Mouse (Mus musculus) MEL (cell line): ENCODE data around the gene Akap12. TPM values are rescaled to one million over a fixed set of nuclear protein-coding genes. Genes with fewer than 3 reads are reported as not detected.

Experiments used
- DNase-seq: peaks from one replicate; pipeline ENCODE4 v3.0.0; 2011; ENCODE audit warnings: low read depth, low spot score
- H3K27ac ChIP-seq: 2 replicates; pipeline ENCODE4 v1.5.1; 2012; ENCODE audit warnings: low read depth, mild to moderate bottlenecking, control low read depth, low read length, moderate library complexity; ENCODE audit not compliant: control insufficient read depth
- H3K27me3 ChIP-seq, 2 experiments: fragments of 150-350 bp in 1 of 2; sonication (generic) in 1 of 2; 2 replicates each; pipeline ENCODE4 v1.6.1; 2012; ENCODE audit warnings: low read length in 2 of 2, mild to moderate bottlenecking in 2 of 2, improper control_type of control experiment in 1 of 2, moderate library complexity in 1 of 2; ENCODE audit not compliant: insufficient read depth in 2 of 2, control insufficient read depth in 1 of 2
- H3K36me3 ChIP-seq, 2 experiments: 2 replicates each; pipeline ENCODE4 v1.6.1; 2012 to 2014; ENCODE audit warnings: low read length in 2 of 2, improper control_type of control experiment in 1 of 2, inconsistent platforms in 1 of 2, mild to moderate bottlenecking in 1 of 2; ENCODE audit not compliant: insufficient read depth in 2 of 2, control insufficient read depth in 1 of 2
- H3K4me1 ChIP-seq, 2 experiments: fragments of 150-350 bp in 1 of 2; sonication (generic) in 1 of 2; 2 replicates each; pipeline ENCODE4 v1.6.1; 2012; ENCODE audit warnings: low read length in 2 of 2, improper control_type of control experiment in 1 of 2, mild to moderate bottlenecking in 1 of 2; ENCODE audit not compliant: insufficient read depth in 2 of 2, control insufficient read depth in 1 of 2
- H3K4me3 ChIP-seq, 2 experiments: fragments of 150-350 bp in 1 of 2; sonication (generic) in 1 of 2; 2 replicates each; pipeline ENCODE4 v1.5.1; 2012; ENCODE audit warnings: low read depth in 2 of 2, low read length in 2 of 2, mild to moderate bottlenecking in 2 of 2, moderate library complexity in 2 of 2, control low read depth in 1 of 2, improper control_type of control experiment in 1 of 2; ENCODE audit not compliant: control insufficient read depth in 1 of 2, insufficient read depth in 1 of 2
- H3K79me2 ChIP-seq: 2 replicates; pipeline ENCODE4 v1.6.1; 2012; ENCODE audit warnings: mild to moderate bottlenecking, low read length, moderate library complexity; ENCODE audit not compliant: control insufficient read depth, poor library complexity, insufficient read depth
- H3K9ac ChIP-seq: 2 replicates; pipeline ENCODE4 v1.6.1; 2012; ENCODE audit warnings: low read depth, mild to moderate bottlenecking, control low read depth, low read length, moderate library complexity; ENCODE audit not compliant: control insufficient read depth, poor library complexity, severe bottlenecking
- H3K9me3 ChIP-seq: fragments of 150-350 bp; sonication (generic); replicated peaks from 2 replicates; pipeline ENCODE4 v1.6.1; 2012; ENCODE audit warnings: mild to moderate bottlenecking, low read length, improper control_type of control experiment, moderate library complexity; ENCODE audit not compliant: insufficient read depth
- BHLHE40 ChIP-seq: IDR thresholded peaks from 2 replicates; pipeline ENCODE4 v1.6.1; 2012; ENCODE audit warnings: low read depth, mild to moderate bottlenecking, inconsistent platforms, low read length, improper control_type of control experiment, borderline replicate concordance
- CHD1 ChIP-seq: IDR thresholded peaks from 2 replicates; pipeline ENCODE4 v1.6.1; 2012; ENCODE audit warnings: low read depth, mild to moderate bottlenecking, inconsistent platforms, low read length, improper control_type of control experiment
- CTCF ChIP-seq, 3 experiments: IDR thresholded peaks in 2 of 3; conservative IDR thresholded peaks in 1 of 3; 2 replicates each; pipeline ENCODE4 v1.5.1; 2011 to 2012; ENCODE audit warnings: low read length in 3 of 3, low read depth in 2 of 3, mild to moderate bottlenecking in 2 of 3, improper control_type of control experiment in 1 of 3, inconsistent platforms in 1 of 3, mixed read lengths in 1 of 3, moderate library complexity in 1 of 3; ENCODE audit not compliant: control insufficient read depth in 1 of 3, insufficient read depth in 1 of 3, poor library complexity in 1 of 3, severe bottlenecking in 1 of 3
- E2F4 ChIP-seq: IDR thresholded peaks from 2 replicates; pipeline ENCODE4 v1.6.1; 2011; ENCODE audit warnings: low read depth, low read length, improper control_type of control experiment, borderline replicate concordance
- GABPA ChIP-seq: IDR thresholded peaks from 2 replicates; pipeline ENCODE4 v1.6.1; 2012; ENCODE audit warnings: low read depth, mild to moderate bottlenecking, inconsistent platforms, low read length, improper control_type of control experiment, moderate library complexity
- MAX ChIP-seq: IDR thresholded peaks from 2 replicates; pipeline ENCODE4 v1.6.1; 2011; ENCODE audit warnings: low read length, improper control_type of control experiment
- MAZ ChIP-seq: IDR thresholded peaks from 2 replicates; pipeline ENCODE4 v1.6.1; 2012; ENCODE audit warnings: low read depth, mild to moderate bottlenecking, inconsistent platforms, low read length, improper control_type of control experiment
- MXI1 ChIP-seq: IDR thresholded peaks from 2 replicates; pipeline ENCODE4 v1.6.1; 2011; ENCODE audit warnings: mild to moderate bottlenecking, low read depth, low read length, improper control_type of control experiment
- MYB ChIP-seq: IDR thresholded peaks from 2 replicates; pipeline ENCODE4 v1.6.1; 2011; ENCODE audit warnings: mild to moderate bottlenecking, low read depth, low read length, improper control_type of control experiment
- MYC ChIP-seq: IDR thresholded peaks from 2 replicates; pipeline ENCODE4 v1.6.1; 2011; ENCODE audit warnings: low read depth, mild to moderate bottlenecking, low read length, improper control_type of control experiment, moderate library complexity
- POLR2A ChIP-seq, 2 experiments: IDR thresholded peaks; 2 replicates each; pipeline ENCODE4 v1.6.1; 2011 to 2012; ENCODE audit warnings: low read length in 2 of 2, mild to moderate bottlenecking in 2 of 2, control low read depth in 1 of 2, improper control_type of control experiment in 1 of 2, low read depth in 1 of 2, moderate library complexity in 1 of 2; ENCODE audit not compliant: control insufficient read depth in 1 of 2, insufficient read depth in 1 of 2, poor library complexity in 1 of 2
- RAD21 ChIP-seq: IDR thresholded peaks from 2 replicates; pipeline ENCODE4 v1.6.1; 2011; ENCODE audit warnings: mild to moderate bottlenecking, low read depth, low read length, improper control_type of control experiment
- SIN3A ChIP-seq: IDR thresholded peaks from 2 replicates; pipeline ENCODE4 v1.6.1; 2012; ENCODE audit warnings: low read length, improper control_type of control experiment, inconsistent platforms
- SMC3 ChIP-seq: IDR thresholded peaks from 2 replicates; pipeline ENCODE4 v1.6.1; 2011; ENCODE audit warnings: low read depth, low read length, improper control_type of control experiment
- TBP ChIP-seq: IDR thresholded peaks from 2 replicates; pipeline ENCODE4 v1.8.0; 2011; ENCODE audit warnings: low read depth, low read length, improper control_type of control experiment
- TCF12 ChIP-seq: IDR thresholded peaks from 2 replicates; pipeline ENCODE4 v1.6.1; 2014; ENCODE audit warnings: low read depth, mild to moderate bottlenecking, inconsistent platforms, low read length, improper control_type of control experiment, moderate library complexity
- UBTF ChIP-seq: IDR thresholded peaks from 2 replicates; pipeline ENCODE4 v1.6.1; 2012; ENCODE audit warnings: low read depth, mild to moderate bottlenecking, inconsistent platforms, low read length, improper control_type of control experiment, moderate library complexity, borderline replicate concordance; ENCODE audit not compliant: insufficient read depth
- USF1 ChIP-seq: IDR thresholded peaks from 2 replicates; pipeline ENCODE4 v1.6.1; 2014; ENCODE audit warnings: low read depth, mild to moderate bottlenecking, inconsistent platforms, low read length, improper control_type of control experiment, moderate library complexity
- USF2 ChIP-seq, 2 experiments: IDR thresholded peaks; 2 replicates each; pipeline ENCODE4 v1.6.1; 2011 to 2012; ENCODE audit warnings: improper control_type of control experiment in 2 of 2, low read length in 2 of 2, borderline replicate concordance in 1 of 2, inconsistent platforms in 1 of 2, low read depth in 1 of 2, mild to moderate bottlenecking in 1 of 2; ENCODE audit not compliant: insufficient read depth in 1 of 2
- ZC3H11A ChIP-seq: IDR thresholded peaks from 2 replicates; pipeline ENCODE4 v1.6.1; 2012; ENCODE audit warnings: low read depth, mild to moderate bottlenecking, inconsistent platforms, low read length, improper control_type of control experiment
- ZMIZ1 ChIP-seq: IDR thresholded peaks from 2 replicates; pipeline ENCODE4 v1.6.1; 2012; ENCODE audit warnings: low read depth, mild to moderate bottlenecking, inconsistent platforms, low read length, improper control_type of control experiment, moderate library complexity
- ZNF384 ChIP-seq: IDR thresholded peaks from 2 replicates; pipeline ENCODE4 v1.6.1; 2012; ENCODE audit warnings: low read depth, mild to moderate bottlenecking, inconsistent platforms, low read length, improper control_type of control experiment
- polyA plus RNA-seq, 2 experiments: library from polyadenylated mRNA; stranded (reverse) in 1 of 2; unstranded in 1 of 2; fragments of >175 nt in 1 of 2; fragments of >200 nt in 1 of 2; gene quantifications; 2 replicates each; pipeline versions ENCODE4 v1.2.1 to v1.2.4; 2012; ENCODE audit warnings: low replicate concordance in 2 of 2, low read depth in 1 of 2; ENCODE audit not compliant: insufficient read length in 2 of 2, insufficient read depth in 1 of 2, missing spikeins in 1 of 2
- total RNA-seq: library from RNA; depleted of rRNA; stranded (reverse); fragments of 300-350 nt; gene quantifications from 2 replicates; pipeline ENCODE4 v1.2.3, GENCODE M21; 2012

Akap12 gene
- total and polyA plus RNA-seq, 3 experiments = 0.08 to 0.42 TPM; not detected in 1

DNA sequence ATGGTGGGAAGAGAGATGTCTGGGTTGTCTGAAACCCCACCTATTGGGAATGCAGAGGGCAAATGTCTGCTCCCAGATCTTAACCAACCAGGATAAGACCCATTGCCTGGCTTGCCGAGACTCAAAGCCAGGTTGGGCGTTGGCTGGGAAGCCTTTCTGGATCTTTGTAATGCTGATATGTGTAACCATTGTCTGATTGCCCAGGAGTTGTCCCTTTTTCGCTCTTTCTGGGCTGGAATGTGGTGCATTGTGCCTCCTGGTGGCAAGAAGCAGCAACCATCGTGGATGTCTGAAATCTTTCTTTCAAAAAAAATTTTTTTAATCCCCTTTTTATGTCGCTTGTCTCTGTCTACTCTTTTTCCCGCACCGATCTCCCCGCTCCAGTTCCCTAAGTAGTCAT, 67.1 kb downstream of the Akap12 start:
- no peaks in the 10 kb centered on the region for H3K36me3 ChIP-seq
- no peaks in the 10 kb centered on the region for H3K79me2 ChIP-seq
- no peaks in the 10 kb centered on the region for H3K4me1 ChIP-seq
- H3K27ac ChIP-seq = no peak overlapping the region
- H3K27me3 ChIP-seq = peaks cover 0 to 2% of the 10 kb centered on the region in 2 experiments; a peak in 1 of 4 replicates
- DNase-seq = peak; percentile 74
- TF ChIP-seq MAZ = 0 out of 2 replicates have a peak, but pooled peaks have one; percentile 34
- TF ChIP-seq ZNF384 = peak; percentile 82
- TF ChIP-seq MXI1 = 0 out of 2 replicates have a peak, but pooled peaks have one; percentile 20
- TF ChIP-seq CTCF (IDR thresholded peaks at IDR 0.05 in 2 of 3, conservative IDR thresholded peaks at IDR 0.05 in 1 of 3; ENCODE audit: control insufficient read depth in 1 of 3, insufficient read depth in 1 of 3, low read depth in 2 of 3, low read length in 3 of 3, poor library complexity in 1 of 3, severe bottlenecking in 1 of 3) = peak; percentile 81 to 89 (median 81)
- no peak for TF ChIP-seq MAX
- TF ChIP-seq ZMIZ1 = no peak
- TF ChIP-seq SMC3 = peak; percentile 93
- peak; percentile 90 for TF ChIP-seq RAD21
- TF ChIP-seq ZC3H11A = peak; percentile 75
- no peak for TF ChIP-seq TBP
- no peak for TF ChIP-seq CHD1
- TF ChIP-seq GABPA = no peak
- 0 out of 2 replicates have a peak, but pooled peaks have one; percentile 48 for TF ChIP-seq MYC
- no peak for TF ChIP-seq E2F4
- TF ChIP-seq, all 39 proteins: peak for 8
- H3K4me3 ChIP-seq = peak overlapping the region; percentile 75 to 87
- no peaks in the 10 kb centered on the region for H3K9me3 ChIP-seq
- H3K9ac ChIP-seq = peak overlapping the region; percentile 58

GRCm38 (mm10) chr10:4334039-4334683, 68.0 kb downstream of the Akap12 start:
- H3K27ac ChIP-seq = peak overlapping the region; percentile 32; the same call in 1 of the 2 replicates
- peak overlapping the region; percentile 75 to 87 for H3K4me3 ChIP-seq
- TF ChIP-seq UBTF = no peak
- peak; percentile 98 for TF ChIP-seq USF1
- TF ChIP-seq POLR2A (IDR thresholded peaks at IDR 0.05; ENCODE audit: control insufficient read depth in 1 of 2, insufficient read depth in 1 of 2, low read depth in 1 of 2, low read length in 2 of 2, poor library complexity in 1 of 2) = peak in 1 of 2 experiments; percentile 46; a peak in 1 of 4 replicates
- TF ChIP-seq ZMIZ1 = no peak
- 0 out of 2 replicates have a peak, but pooled peaks have one; percentile 45 for TF ChIP-seq TBP
- TF ChIP-seq SIN3A = peak; percentile 31; the same call in 1 of the 2 replicates
- TF ChIP-seq MXI1 = peak; percentile 63; the same call in 1 of the 2 replicates
- peak; percentile 89 for TF ChIP-seq MAX
- TF ChIP-seq SMC3 = no peak
- 0 out of 2 replicates have a peak, but pooled peaks have one; percentile 38 for TF ChIP-seq TCF12
- no peak for TF ChIP-seq MYB
- peak; percentile 89 for TF ChIP-seq BHLHE40
- TF ChIP-seq USF2 (IDR thresholded peaks at IDR 0.05; ENCODE audit: borderline replicate concordance in 1 of 2, insufficient read depth in 1 of 2, low read depth in 1 of 2, low read length in 2 of 2) = peak; percentile 51 to 79; a peak in 2 of 4 replicates

More at GRCm38 (mm10) chr10:4334039-4334683, 68.0 kb downstream of the Akap12 start:
- H3K27me3 ChIP-seq = peaks cover 0 to 2% of the 10 kb centered on the region in 2 experiments; a peak in 1 of 4 replicates
- no peaks in the 10 kb centered on the region for H3K79me2 ChIP-seq
- H3K9ac ChIP-seq = peak overlapping the region; percentile 58
- H3K36me3 ChIP-seq = peaks cover 0 to 4% of the 10 kb centered on the region in 2 experiments; a peak in 2 of 4 replicates
- no peaks in the 10 kb centered on the region for H3K9me3 ChIP-seq
- H3K4me1 ChIP-seq = 0 out of 4 replicates have a peak, but pooled peaks cover 0 to 2% of the 10 kb centered on the region in 2 experiments
- DNase-seq = peak; percentile 88
